Mouse (Mus musculus): ENCODE data around the gene Angptl8. TPM values are rescaled to one million over a fixed set of nuclear protein-coding genes. Genes with fewer than 3 reads are reported as not detected.
A peak's percentile ranks its signal among the peaks of the same experiment; 100 is the strongest.
"Not testable (repeated sequence)": the region's sequence is repeated elsewhere in the genome, so short reads cannot be mapped to it uniquely, and the experiment has no call there.

Angptl8 gene
- total RNA-seq, 2 experiments from 2014 or later = not detected

DNA sequence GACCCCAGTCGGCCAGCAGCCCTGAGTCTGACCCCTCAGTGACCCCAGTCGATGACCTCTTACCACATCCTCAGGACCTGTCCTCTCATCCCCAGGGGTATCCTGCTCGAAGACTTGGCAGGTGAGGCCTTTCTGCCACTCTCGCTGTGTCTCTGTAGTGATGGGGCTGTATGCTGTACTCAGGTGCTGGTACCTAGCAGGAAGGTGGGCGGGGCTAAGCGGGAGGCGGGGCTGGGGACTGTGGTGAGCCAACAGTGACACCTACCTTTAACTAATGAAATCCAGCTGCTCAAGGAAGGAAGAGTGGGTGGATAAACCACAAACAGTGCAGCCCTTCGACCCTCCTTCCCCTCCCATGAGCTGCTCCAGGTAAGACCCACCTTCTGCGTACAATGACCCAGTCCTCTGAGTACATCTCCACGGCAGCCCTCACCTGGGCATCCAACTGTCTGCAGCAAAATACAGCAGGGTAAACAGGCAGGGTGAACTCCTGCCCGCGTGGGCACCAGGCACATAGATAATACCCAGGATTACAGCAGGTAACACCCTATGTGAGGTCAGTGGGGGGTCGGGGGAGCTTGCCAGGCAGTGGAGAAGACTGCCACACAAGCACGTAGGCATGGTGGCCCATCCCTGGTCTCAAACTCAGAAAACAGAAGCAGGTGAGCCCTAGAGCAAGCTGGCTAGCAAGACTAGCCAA lies 10.2 kb downstream of the Angptl8 start:
- intact Hi-C loops (cut with DNase I) = no loop called here
- no peak for DNase-seq

DNA sequence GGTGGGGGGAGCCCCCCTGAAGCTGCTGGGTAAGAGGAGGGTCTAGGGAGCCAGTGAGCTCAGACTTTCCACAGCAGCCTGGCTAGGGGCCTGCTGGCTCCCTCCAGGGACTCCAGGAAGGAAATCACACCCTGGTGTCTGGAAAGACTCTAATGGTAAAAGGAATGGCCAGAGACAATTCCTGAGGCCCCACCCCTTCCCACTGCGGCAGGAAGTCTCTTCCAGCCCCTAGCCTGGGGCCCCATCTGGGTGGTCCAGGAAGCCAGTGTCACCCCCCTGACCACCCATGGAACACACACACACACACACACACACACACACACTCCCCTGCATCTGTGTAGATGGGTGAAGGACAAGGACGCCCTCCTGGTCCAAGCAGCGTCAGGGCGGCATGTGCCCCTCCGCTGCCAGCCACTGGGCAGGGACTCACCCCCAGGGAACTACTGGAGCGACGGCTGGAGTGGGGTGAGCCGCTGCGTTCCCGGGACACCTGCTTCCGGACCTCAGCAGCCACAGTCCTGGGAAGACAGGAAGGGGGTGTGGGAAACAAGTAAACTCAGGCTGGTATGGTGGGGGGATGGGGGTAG lies 11.5 kb downstream of the Angptl8 start:
- intact Hi-C loops (cut with DNase I) = no loop called here
- peak; percentile 80 to 81 for DNase-seq

DNA sequence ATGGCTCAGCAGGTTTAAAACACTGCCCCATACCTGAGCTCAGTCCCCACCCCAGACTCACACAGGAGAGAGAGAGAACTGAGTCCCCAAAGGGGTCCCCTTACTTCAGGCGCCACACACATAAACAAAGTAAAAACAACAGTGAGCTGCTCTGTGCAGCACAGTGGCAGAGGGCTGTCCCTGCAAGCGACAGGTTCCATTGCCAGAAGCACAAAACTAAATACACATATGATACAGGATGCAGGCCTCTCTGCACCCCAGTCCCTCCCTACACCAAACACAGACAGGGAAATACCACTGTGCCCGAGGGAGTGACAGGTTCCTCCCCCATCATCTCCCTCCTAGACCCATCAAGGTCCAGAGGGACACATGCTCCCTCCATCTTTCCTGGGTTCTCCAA lies 12.1 kb downstream of the Angptl8 start:
- intact Hi-C loops (cut with DNase I) = no loop called here
- no peak for DNase-seq

DNA sequence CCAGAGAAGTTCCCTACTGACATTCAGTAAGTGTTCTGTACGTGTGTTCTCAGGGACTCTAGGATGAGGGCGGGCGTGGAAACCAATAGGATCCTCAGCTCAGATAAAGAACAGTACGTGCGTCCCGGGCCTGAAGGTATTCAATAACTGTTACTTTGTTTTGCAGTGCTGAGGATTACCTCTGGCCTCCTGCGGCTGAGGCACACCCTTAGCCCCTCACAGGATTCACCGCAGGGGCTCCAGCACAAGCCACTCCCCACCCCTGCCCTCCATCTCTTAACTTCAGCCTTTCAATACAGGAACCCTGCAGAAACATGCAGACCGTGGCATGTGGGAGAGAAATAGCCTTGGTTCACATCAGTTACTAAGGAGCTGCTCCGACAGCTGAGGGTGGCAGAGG lies 12.6 kb downstream of the Angptl8 start:
- DNase-seq = no peak
- intact Hi-C loops (cut with DNase I) = no loop called here

GRCm38 (mm10) chr9:21849691-21850677 lies 14.7 kb downstream of the Angptl8 start:
- no peak for DNase-seq
- intact Hi-C loops (cut with DNase I) = no loop called here

GRCm38 (mm10) chr9:21851084-21851483 lies 15.8 kb downstream of the Angptl8 start:
- intact Hi-C loops (cut with DNase I) = no loop called here
- no peak for DNase-seq

DNA sequence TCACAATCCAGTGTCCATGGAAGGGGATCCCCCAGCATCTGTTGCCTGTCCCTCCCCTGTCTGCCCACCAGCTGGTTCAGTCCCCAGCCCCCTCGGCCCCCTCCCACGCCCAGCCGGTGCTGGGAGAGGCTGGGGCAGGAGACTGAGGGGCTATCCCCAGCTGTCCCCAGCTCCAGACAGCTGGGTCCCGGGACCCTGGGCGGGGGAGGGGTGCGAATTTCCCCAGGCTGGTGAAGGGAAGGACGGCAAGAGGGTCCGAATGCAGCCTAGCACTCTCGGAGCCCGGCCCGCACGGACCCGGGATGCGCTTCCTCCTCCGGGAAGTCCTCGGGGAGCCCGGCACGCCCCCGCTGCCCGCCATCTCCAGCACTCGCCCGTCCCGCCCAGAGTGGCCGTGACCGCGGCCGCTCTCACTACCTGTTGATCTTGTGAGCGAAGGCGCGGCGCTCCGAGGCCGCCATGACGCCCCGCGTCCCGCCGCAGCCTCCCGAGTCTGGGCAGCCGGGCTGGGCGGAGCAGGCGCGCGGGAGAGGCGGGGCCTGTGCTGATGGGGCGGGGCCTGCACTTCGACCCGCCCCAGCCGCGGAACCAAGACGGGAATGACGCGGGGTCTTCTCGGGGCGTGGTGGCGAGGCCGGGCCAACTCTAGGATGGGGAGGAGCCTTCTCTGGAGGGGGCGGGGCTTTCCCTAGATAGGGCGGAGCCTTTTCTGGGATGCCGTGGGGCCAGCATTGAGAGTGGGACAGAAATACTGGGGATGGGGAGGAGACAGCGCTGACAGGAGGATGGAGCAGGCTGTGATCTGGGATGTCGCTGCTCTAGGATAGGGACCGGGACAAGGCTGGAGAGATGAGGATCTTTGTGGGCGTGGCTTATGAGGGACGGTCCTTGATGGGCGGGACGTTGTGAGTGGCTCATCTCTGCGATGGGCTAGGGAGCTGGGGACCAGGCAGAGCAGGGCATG lies 17.1 kb downstream of the Angptl8 start, which contains the start of gene Dock6:
Gene Dock6, minus strand, starts transcription at position 508 of the 964 bp plus-strand sequence.
- intact Hi-C loops (cut with DNase I) = no loop called here
- peak; percentile 89 to 92 for DNase-seq

DNA sequence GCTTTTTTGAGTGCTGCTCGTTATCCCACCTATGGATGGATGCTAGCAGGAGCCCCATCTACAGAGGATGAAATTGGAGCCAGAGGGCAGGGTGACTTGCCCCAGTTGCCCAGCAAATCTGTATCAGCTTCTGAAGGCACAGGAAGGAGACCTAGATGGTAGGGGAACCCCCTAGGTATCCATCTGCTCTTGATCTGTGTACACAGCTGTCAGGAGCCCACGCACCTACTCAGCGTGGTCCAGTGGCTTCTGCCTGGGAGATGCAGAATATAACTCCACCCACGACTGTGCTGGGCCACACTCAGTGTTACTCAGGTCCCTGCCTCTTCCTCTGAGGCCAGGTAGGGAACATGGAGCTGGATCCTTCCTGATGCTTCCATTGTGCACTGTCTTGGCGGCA lies 18.7 kb downstream of the Angptl8 start:
- intact Hi-C loops (cut with DNase I) = no loop called here
- no peak for DNase-seq

DNA sequence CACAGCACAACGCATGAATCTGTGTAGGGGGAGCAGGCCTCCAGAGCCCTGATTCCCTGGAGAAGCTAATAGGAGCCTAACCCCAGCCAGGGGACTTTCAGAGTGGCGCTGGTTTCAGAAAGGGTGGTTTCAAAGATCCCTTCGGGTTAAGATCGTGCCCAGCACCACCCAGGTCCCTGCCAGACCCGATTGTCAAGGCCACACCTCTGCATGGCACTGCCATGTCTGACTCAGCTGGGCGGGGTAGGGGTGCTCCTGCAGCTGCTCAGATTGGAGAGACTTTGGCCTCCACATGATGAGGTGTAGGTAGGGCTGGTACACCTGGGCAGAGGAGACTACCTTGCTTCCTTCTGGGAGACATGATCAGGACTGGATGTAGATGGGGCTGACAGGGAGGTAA lies 19.6 kb downstream of the Angptl8 start:
- no peak for DNase-seq
- intact Hi-C loops (cut with DNase I) = no loop called here

GRCm38 (mm10) chr9:21857501-21857900 lies 22.2 kb downstream of the Angptl8 start:
- no peak for DNase-seq
- intact Hi-C loops (cut with DNase I) = no loop called here

- peak; percentile 55 to 65 for DNase-seq
- intact Hi-C loops (cut with DNase I) = no loop called here
These were observed 22.8 kb downstream of the Angptl8 start for GRCm38 (mm10) chr9:21858084-21858483.

DNA sequence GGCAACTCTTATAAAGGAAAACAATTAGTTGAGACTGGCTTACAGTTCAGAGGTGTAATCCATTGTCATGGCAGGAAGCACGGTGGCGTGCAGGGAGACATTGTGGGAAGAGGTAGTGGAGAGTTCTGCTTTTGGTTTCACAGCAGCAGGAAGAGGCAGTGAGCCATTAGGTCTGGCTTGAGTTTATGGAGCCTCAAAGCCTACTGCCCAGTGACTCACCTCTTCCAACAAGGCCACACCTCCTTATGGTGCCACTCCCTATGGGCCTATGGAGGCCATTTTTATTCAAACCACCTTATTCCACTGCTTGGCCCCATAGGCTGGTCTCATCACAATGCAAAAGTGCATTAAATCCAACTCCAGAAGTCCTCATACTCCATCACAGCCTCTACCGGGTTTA lies 24.3 kb downstream of the Angptl8 start:
- no peak for DNase-seq
- intact Hi-C loops (cut with DNase I) = no loop called here

GRCm38 (mm10) chr9:21860349-21860748 lies 25.0 kb downstream of the Angptl8 start:
- DNase-seq; intact Hi-C loops (cut with DNase I): not testable (repeated sequence)

GRCm38 (mm10) chr9:21862181-21862580 lies 26.9 kb downstream of the Angptl8 start:
- no peak for DNase-seq
- intact Hi-C loops (cut with DNase I) = no loop called here

- DNase-seq = no peak
- intact Hi-C loops (cut with DNase I) = no loop called here
These were observed 30.5 kb downstream of the Angptl8 start for GRCm38 (mm10) chr9:21865673-21866398.

DNA sequence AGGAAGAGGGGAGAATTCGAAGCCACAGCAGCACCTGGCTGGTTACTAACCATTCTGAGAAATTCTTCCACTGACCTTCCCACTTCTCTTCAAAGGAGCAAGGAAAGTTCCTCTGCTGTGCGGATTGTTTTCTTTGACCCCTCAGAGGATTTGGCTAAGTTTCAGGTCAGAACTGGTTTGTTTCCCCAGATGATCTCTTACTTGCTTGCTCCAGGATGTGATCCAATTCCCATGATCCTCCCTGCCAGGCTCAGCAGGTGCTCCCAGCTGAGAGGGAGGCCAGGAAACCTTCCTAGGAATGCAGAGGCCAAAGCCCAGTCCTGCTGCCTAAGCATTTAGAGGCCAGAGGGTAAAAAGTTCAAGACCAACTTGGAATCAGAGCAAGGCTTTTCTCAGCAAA lies 31.3 kb downstream of the Angptl8 start:
- peak in 1 of 2 experiments; percentile 49 for DNase-seq
- intact Hi-C loops (cut with DNase I) = no loop called here

GRCm38 (mm10) chr9:21867726-21868125 lies 32.4 kb downstream of the Angptl8 start:
- no peak for DNase-seq
- intact Hi-C loops (cut with DNase I) = no loop called here

GRCm38 (mm10) chr9:21869290-21869689 lies 34.0 kb downstream of the Angptl8 start:
- intact Hi-C loops (cut with DNase I) = loop anchor here (1.0 kb wide), 1 partner anchor 82 kb away; no protein-coding TSS in a partner anchor
- peak; percentile 73 to 79 for DNase-seq

GRCm38 (mm10) chr9:21870879-21871524 lies 35.7 kb downstream of the Angptl8 start:
- DNase-seq = peak; percentile 68 to 71
- intact Hi-C loops (cut with DNase I) = loop anchor here (1.0 to 5.0 kb wide), 2 partner anchors 31 to 184 kb away; no protein-coding TSS in a partner anchor
